Mouse (Mus musculus): ENCODE results near the gene Pfn2. TPM values are rescaled to one million over a fixed set of nuclear protein-coding genes. Genes with fewer than 3 reads are reported as not detected.

Pfn2 gene
- polyA plus RNA-seq (2012; rRNA removed; ENCODE audit: low replicate concordance), result 5.8 and 30.8 TPM in 2 replicates

DNA sequence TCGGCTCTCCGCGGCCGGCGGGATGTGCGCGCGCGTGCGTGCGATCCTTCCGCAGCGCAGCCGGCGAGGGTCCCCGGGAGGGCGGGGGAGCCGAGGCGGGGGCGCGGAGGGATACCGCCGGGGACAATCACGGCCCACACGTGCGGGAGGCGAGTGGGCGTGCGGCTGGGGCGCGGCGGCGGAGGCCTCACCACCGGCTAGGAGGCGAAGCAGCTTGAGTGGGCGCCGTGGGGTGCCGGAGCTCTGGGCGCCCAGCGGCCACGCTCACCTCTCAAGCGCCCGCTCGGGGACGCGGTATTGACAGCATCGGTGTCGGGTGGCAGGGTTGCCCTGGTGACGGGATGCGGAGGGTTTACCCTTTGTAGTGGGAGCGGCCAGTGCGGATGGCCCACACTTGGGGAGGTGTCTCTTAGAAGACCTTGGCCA, at the start of gene Pfn2:
Gene Pfn2, minus strand, starts transcription at position 320 of the 426 bp plus-strand sequence.

Other genes with a start within 250 kb of the Pfn2 start
- gene Commd2, start 196.4 kb downstream of the Pfn2 start, polyA plus RNA-seq (2012; rRNA removed; ENCODE audit: low replicate concordance), result 11.9 and 24.3 TPM in 2 replicates
- gene Ankub1, start 155.3 kb downstream of the Pfn2 start, polyA plus RNA-seq (2012; rRNA removed; ENCODE audit: low replicate concordance), result 0.10 TPM in 1 of 2 replicates, not detected in the other
- gene Rnf13, start 112.0 kb downstream of the Pfn2 start, polyA plus RNA-seq (2012; rRNA removed; ENCODE audit: low replicate concordance), result 28.5 and 78.4 TPM in 2 replicates

Measured in mammary gland, adult 2 months (tissue).